Mouse (Mus musculus) heart, embryonic 13.5 days (tissue): ENCODE data around the gene Hcrtr2. TPM values are rescaled to one million over a fixed set of nuclear protein-coding genes. Genes with fewer than 3 reads are reported as not detected.

Source experiments
- ATAC-seq: fragments of 200-750 bp; cut with Nextera tagmentation; 2 replicates; pipeline ENCODE4 v1.8.0; 2017; ENCODE audit warnings: moderate TSS enrichment; ENCODE audit not compliant: insufficient number of reproducible peaks, low FRiP score, low TSS enrichment; ENCODE audit errors: extremely low read depth
- H3K27ac ChIP-seq: fragments of 300-500 bp; sonication (generic); replicated peaks from 2 replicates; pipeline ENCODE4 v1.5.1; 2015; ENCODE audit warnings: moderate library complexity, mild to moderate bottlenecking, inconsistent platforms
- H3K27me3 ChIP-seq: fragments of 300-500 bp; sonication (generic); replicated peaks from 2 replicates; pipeline ENCODE4 v1.6.1; 2015; ENCODE audit warnings: mild to moderate bottlenecking, inconsistent platforms
- H3K36me3 ChIP-seq: fragments of 300-500 bp; sonication (generic); 2 replicates; pipeline ENCODE4 v1.6.1; 2015; ENCODE audit warnings: mild to moderate bottlenecking, inconsistent platforms
- H3K4me1 ChIP-seq: fragments of 300-500 bp; sonication (generic); 2 replicates; pipeline ENCODE4 v1.6.1; 2015; ENCODE audit warnings: inconsistent platforms
- H3K4me2 ChIP-seq: fragments of 300-500 bp; sonication (generic); 2 replicates; pipeline ENCODE4 v1.6.1; 2015; ENCODE audit warnings: inconsistent platforms, mild to moderate bottlenecking, moderate library complexity
- H3K4me3 ChIP-seq: fragments of 300-500 bp; sonication (generic); 2 replicates; pipeline ENCODE4 v1.5.1; 2015; ENCODE audit warnings: moderate library complexity, mild to moderate bottlenecking, inconsistent platforms
- H3K9ac ChIP-seq: fragments of 300-500 bp; sonication (generic); 2 replicates; pipeline ENCODE4 v1.6.1; 2015; ENCODE audit warnings: inconsistent platforms, mild to moderate bottlenecking, moderate library complexity
- H3K9me3 ChIP-seq: fragments of 300-500 bp; sonication (generic); 2 replicates; pipeline ENCODE4 v1.6.1; 2016; ENCODE audit warnings: inconsistent platforms
- WGBS: fragments of 180-500 bp; shearing (Covaris S2); methylation state at CpG from one replicate; pipeline ENCODE4 v1.1.7; 2015; ENCODE audit warnings: mixed read lengths; 5-methylcytosine and 5-hydroxymethylcytosine counted together
- polyA plus RNA-seq: library from polyadenylated mRNA; unstranded; fragments of >200 nt; fragmentation: Nextera tagmentation; extraction: Ambion mirVana; gene quantifications from 2 replicates; pipeline ENCODE4 v1.2.1, GENCODE M21; 2015

Gene Hcrtr2
- polyA plus RNA-seq, 1 experiment from 2014 or later: 0.49 TPM

GRCm38 (mm10) chr9:76234899-76235298 lies 88.8 kb downstream of the Hcrtr2 start:
- no peak for ATAC-seq
- H3K4me3 ChIP-seq: no peak overlapping the region
- no peaks in the 10 kb centered on the region for H3K9me3 ChIP-seq
- peaks cover 16% of the 10 kb centered on the region for H3K4me1 ChIP-seq
- WGBS: 81% methylated on average over 7 of the region's 7 CpGs
- no peak overlapping the region for H3K4me2 ChIP-seq
- H3K9ac ChIP-seq: no peak overlapping the region
- no peaks in the 10 kb centered on the region for H3K36me3 ChIP-seq
- H3K27me3 ChIP-seq: no peaks in the 10 kb centered on the region
- no peak overlapping the region for H3K27ac ChIP-seq

- H3K36me3 ChIP-seq: no peaks in the 10 kb centered on the region
- H3K27ac ChIP-seq: no peak overlapping the region
- 54% methylated on average over 11 of the region's 11 CpGs for WGBS
- peaks cover 5% of the 10 kb centered on the region for H3K4me1 ChIP-seq
- ATAC-seq: no peak
- H3K9me3 ChIP-seq: no peaks in the 10 kb centered on the region
- no peaks in the 10 kb centered on the region for H3K27me3 ChIP-seq
- H3K4me3 ChIP-seq: no peak overlapping the region
- no peak overlapping the region for H3K4me2 ChIP-seq
- no peak overlapping the region for H3K9ac ChIP-seq
Observed at GRCm38 (mm10) chr9:76230400-76230799, 93.3 kb downstream of the Hcrtr2 start.

- no peak for ATAC-seq
- Histone ChIP-seq H3K4me3 (no peak overlapping the region), H3K9me3 (no peaks in the 10 kb centered on the region), H3K27ac (no peak overlapping the region), H3K36me3 (no peaks in the 10 kb centered on the region), H3K4me1 (no peaks in the 10 kb centered on the region), H3K4me2 (no peak overlapping the region), H3K9ac (no peak overlapping the region), H3K27me3 (no peaks in the 10 kb centered on the region)
- 67% methylated on average over 4 of the region's 4 CpGs for WGBS
Observed at GRCm38 (mm10) chr9:76217178-76217975, 106.3 kb downstream of the Hcrtr2 start.

DNA sequence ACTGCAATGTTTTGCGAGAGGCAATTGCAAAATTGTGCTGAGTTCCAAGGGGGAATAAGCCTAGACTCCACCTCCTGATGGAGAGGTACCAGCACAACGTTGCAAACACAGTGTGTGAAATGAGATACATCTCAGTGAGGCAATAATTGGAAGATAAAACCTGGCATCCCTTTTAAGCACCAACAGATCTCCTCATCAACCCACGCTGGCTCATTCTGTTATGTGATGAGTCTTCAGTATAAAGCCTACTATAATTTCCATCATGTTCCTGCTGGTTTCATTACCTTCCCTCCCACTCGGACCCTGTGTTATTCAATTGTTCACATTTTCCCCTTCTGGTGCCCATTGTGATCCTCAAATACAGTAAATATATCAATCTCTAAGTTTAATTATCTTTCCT lies 109.0 kb downstream of the Hcrtr2 start:
- H3K36me3 ChIP-seq: no peaks in the 10 kb centered on the region
- H3K4me1 ChIP-seq: no peaks in the 10 kb centered on the region
- ATAC-seq: no peak
- no peak overlapping the region for H3K27ac ChIP-seq
- H3K9ac ChIP-seq: no peak overlapping the region
- no peak overlapping the region for H3K4me3 ChIP-seq
- H3K27me3 ChIP-seq: no peaks in the 10 kb centered on the region
- no peaks in the 10 kb centered on the region for H3K9me3 ChIP-seq
- no peak overlapping the region for H3K4me2 ChIP-seq
- 66% methylated on average over 4 of the region's 4 CpGs for WGBS

DNA sequence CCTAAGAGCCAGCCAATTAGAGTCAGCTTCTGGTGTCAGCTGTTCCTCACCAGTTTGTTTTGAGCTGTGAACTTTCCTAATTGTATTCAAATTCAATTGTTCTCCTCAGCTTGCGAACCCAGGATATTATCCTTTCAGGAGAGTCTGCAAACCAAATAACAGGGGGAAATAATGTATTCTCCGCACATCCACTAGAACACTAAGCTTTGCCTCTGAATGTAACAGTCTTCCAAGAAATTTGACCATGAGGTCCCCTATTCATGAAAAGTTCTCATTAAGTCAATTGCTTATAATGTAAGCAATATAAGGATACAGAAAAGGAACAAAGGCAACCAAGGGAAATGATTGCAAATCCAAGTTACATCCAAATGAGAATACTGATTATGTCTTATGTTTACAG lies 110.1 kb downstream of the Hcrtr2 start, which contains the start of gene Gfral:
TSS of gene Gfral (minus strand) at position 101 of the 400 bp plus-strand sequence.
- Histone ChIP-seq H3K4me3 (no peak within 1 kb of the TSS), H3K4me1 (no peaks in the 10 kb centered on the region), H3K9ac (no peak within 1 kb of the TSS), H3K9me3 (no peaks in the 10 kb centered on the region), H3K27me3 (no peaks in the 10 kb centered on the region), H3K36me3 (no peaks in the 10 kb centered on the region), H3K4me2 (no peak within 1 kb of the TSS), H3K27ac (no peak within 1 kb of the TSS)
- no peak for ATAC-seq
- 81% methylated on average over 2 of the region's 2 CpGs for WGBS

GRCm38 (mm10) chr9:76196917-76197316 lies 126.7 kb downstream of the Hcrtr2 start:
- no peaks in the 10 kb centered on the region for H3K4me1 ChIP-seq
- H3K9me3 ChIP-seq: no peaks in the 10 kb centered on the region
- H3K27ac ChIP-seq: no peak overlapping the region
- no peak overlapping the region for H3K4me3 ChIP-seq
- no peaks in the 10 kb centered on the region for H3K36me3 ChIP-seq
- H3K9ac ChIP-seq: no peak overlapping the region
- whole genome bisulfite sequencing: 63% methylated on average over 4 of the region's 4 CpGs
- ATAC-seq: no peak
- no peak overlapping the region for H3K4me2 ChIP-seq
- no peaks in the 10 kb centered on the region for H3K27me3 ChIP-seq

DNA sequence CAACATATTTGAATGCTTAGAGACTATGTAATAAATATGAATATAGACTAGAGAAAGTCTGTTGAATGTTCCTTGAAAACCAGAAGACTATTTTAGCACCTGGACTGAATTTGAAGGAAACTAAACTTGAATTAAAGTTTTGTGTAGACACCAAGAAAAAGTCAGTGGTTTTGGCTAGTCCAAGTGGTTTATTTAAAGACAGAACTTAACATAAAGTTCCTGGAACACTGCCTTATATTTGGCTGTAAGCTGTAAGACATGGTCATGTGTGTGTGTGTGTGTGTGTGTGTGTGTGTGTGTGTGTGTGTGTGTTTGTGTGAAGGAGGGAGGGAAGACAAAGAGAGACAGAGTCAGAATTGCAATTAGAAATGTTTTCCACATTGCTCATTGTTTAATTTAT lies 144.4 kb downstream of the Hcrtr2 start:
- ATAC-seq: no peak
- Histone ChIP-seq H3K9me3 (no peaks in the 10 kb centered on the region), H3K27me3 (no peaks in the 10 kb centered on the region), H3K27ac (no peak overlapping the region), H3K4me2 (no peak overlapping the region), H3K4me3 (no peak overlapping the region), H3K4me1 (no peaks in the 10 kb centered on the region), H3K9ac (no peak overlapping the region), H3K36me3 (no peaks in the 10 kb centered on the region)

Other genes with a start within 250 kb of the Hcrtr2 start
- gene Gfral, start 110.2 kb downstream of the Hcrtr2 start, polyA plus RNA-seq: not detected in 2 replicates
- gene Fam83b, start 243.3 kb upstream of the Hcrtr2 start, polyA plus RNA-seq: 0.24 and 0.52 TPM in 2 replicates